Mouse (Mus musculus): Measurements from ENCODE around the gene Dap.

The Dap gene

DNA sequence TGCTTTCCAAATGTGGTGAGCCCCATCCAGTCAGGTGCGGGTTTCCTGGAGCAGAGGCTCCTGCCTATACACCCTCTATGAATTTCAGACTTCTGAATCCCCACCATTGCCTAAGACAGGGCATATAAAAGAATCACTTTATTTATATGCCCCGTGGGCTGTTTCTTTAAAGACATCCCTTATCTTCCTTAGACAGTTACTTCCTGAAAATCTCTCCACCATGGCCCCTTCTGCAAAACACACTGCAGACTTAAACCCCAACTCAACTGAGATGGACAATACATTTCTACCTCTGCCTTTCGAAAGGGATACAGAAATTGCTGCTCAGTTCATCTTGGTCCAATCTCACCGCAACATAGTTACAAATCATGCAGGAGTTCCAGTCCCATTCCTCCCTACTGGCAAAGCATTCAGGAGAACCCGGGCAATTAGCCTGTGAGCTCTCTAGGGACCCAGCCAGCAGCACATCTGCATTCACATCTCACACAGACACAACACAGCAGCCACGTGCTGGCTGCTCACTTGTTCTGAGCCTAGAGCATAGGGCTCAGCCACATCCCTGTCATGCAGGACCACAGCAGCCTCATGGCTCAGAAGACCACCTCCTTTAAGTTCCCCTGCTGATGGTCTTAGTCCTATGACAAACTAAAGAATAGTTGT is 75.3 kb downstream of the Dap start:
- DNase-seq (ENCODE audit: extremely low spot score, low spot score), result no peak

DNA sequence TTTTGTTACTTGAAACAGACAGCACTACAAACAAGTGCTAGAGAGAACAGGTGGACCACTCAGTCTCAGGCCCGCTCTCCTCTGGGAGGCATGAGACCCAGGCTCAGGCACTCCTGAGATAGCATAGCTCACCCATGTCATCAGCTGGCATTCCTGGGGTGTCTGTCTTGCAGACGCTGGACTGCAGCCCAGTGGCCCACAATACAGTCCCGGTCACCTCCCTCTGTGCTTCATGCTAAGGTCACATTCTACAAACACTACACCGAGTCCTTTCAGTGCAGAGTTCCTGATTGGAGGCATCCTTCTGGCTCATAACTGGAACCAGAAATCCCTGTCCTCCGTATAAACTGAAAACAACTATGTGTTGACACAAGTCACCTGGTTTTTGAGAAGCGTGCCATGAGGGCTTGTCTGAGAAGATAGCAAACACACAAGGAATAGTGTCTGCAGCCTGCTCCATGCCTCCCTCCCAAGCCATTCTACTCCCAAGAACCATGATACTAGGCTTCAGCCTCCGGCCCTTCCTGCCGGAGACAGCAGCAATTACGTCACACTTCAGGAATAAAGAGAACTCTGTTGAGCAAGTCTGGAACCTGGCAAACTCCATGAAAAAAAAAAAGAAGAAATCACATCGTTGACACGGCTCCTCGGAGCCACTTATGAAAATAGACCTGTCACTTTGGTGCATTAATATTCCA is 78.3 kb downstream of the Dap start:
- no peak for DNase-seq (ENCODE audit: extremely low spot score, low spot score)

DNA sequence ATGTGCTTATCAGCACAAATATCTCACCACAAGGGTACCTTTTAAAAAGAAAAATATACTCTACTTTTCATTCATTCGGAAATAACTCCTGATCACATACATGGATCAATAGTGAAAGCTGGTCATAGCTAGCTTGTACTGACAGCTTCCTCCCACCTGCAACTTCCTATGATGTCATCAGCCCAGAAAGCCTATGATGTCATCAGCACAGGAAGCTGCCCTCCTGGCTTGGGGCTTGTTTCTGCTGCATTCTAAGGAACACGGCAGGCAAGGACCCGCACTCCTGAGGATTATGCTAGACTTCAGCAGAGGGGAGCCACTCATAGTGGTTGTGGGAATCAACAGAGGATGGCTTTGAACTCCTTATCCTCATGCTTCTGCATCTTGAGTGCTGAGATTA is 80.2 kb downstream of the Dap start:
- no peak for DNase-seq (ENCODE audit: extremely low spot score, low spot score)

DNA sequence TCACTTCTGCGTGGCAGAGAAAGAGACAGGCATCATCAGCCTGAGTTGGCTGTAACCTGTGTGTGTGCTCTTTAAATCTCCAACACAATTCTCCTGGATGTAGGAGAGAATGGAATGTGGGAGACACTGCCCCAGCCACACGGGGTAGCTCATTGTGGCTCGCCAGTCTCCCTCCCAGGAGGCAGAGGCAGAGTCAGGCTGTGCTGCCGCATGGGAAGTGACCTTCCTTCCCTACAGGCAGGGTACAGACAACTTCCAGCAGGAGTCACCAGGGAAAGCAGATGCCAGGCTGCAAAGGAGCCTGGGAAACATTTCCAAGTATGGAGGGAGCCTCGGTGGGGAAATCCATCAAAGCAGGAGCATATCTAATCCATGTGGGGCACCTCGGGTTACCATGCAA is 81.1 kb downstream of the Dap start:
- no peak for DNase-seq (ENCODE audit: extremely low spot score, low spot score)

DNA sequence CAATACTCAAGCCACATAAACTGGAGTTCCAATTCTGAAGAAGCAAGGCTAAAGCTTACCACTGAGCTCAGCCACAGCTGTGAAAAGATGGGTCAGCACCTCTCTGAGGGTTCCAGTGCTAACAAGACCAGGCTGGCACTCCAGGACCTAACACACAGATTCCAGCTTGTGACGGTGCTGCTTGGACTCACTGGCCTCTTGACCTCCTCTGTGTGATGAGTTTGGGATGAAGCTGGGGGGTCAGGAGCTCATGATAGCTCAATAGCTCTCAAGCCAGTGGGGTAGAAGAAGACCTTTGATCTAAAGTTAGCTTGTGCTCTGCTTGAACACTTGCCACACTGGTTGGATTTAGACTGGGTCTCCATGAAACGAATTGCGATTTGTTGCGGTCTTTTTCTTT is 82.6 kb downstream of the Dap start:
- DNase-seq (ENCODE audit: extremely low spot score, low spot score), result no peak

DNA sequence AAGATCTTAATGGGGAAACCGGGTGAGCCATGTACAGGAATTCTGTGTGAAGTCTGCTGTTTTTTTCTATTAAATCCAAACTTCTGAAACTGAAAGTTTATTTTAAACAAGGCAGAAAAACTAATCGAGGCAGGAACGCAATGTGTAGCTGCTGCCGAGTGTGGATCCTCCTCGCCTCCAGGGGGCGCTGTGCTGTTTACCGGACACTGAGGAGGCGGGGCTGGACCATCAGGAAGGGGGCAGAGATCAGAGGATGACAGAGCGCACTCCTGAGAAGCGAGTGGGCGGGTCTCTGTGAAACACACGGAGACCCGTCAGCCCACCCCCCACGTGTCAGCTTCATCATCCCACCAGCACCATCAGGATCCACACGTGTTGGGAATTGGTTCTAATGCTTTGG is 85.4 kb downstream of the Dap start:
- DNase-seq (ENCODE audit: extremely low spot score, low spot score), result no peak

DNA sequence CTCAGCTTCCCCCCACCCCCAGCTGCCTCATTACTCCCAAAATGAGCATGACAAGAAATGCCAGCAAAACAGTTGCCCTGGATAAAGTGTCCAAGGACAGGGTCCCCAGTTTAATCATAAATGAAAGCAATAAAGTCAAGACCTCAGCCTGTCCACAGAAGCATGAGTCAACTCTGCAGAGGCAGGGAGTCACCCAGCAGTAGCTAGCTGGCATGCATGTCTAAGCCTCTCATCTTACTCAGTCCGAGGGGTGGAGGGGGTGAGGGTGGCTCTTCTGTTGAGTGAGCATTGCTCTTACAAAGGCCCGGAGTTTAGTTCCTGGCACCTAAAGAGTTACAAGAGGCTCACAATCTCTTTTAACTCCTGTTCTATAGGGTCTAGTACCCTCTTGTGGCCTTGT is 87.9 kb downstream of the Dap start:
- DNase-seq (ENCODE audit: extremely low spot score, low spot score), result no peak

DNA sequence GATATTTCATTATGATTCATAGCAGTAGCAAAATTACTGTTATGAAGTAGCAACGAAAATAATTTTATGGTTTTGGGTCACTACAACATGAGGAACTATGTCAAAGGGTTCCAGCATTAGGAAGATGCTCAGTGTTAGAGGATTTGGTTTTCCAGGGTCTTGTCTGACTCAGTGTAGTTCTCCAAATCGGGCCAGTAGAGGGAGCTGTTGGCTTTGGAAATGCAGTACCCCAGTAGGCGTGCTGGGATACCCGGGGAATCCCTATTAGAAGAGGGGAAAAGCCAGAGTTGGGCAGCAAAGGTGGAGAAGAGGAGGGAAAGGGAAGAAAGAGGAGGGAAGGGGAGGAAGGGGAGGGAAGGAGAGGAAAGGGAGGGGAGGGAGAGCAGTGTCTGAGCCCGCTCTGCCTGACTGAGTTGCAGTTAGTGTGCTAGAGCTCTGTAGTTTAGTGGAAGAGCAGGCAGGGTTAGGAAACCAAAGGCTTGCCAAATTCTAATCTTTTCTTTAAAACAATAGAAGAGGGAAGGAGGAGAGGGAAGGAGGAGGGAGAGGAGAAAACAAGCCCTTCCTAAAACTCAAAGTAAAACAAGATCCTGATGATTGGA is 91.6 kb downstream of the Dap start:
- peak; percentile 85 for DNase-seq (ENCODE audit: extremely low spot score, low spot score)

DNA sequence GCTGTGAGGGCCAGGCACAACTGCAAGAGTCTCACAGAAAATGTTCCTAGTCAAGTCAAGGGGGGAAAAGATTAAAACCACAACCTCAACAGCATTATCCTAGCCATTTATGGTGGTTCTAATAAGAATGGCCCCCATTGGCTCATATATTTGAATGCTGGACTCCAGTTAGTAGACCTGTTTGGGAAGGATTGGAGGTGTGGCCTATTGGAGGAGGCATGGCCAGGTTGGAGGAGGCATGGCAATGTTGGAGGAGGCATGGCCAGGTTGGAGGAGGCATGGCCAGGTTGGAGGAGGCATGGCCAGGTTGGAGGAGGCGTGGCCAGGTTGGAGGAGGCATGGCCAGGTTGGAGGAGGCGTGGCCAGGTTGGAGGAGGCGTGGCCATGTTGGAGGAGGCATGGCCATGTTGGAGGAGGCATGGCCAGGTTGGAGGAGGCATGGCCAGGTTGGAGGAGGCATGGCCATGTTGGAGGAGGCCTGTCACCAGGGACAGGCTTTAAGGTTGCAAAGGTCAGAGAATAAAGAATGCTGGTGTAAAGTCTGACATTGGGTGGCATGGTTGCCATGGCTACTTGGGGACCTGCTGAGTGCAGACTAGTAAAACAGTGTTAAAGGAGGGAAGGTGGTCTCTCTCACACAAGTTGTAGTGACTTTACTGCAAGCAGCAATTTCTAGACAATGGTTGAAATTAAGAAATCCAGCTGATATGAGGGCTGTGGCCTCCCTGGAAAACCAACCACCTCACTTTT is 93.1 kb downstream of the Dap start:
- DNase-seq (ENCODE audit: extremely low spot score, low spot score), result no peak

DNA sequence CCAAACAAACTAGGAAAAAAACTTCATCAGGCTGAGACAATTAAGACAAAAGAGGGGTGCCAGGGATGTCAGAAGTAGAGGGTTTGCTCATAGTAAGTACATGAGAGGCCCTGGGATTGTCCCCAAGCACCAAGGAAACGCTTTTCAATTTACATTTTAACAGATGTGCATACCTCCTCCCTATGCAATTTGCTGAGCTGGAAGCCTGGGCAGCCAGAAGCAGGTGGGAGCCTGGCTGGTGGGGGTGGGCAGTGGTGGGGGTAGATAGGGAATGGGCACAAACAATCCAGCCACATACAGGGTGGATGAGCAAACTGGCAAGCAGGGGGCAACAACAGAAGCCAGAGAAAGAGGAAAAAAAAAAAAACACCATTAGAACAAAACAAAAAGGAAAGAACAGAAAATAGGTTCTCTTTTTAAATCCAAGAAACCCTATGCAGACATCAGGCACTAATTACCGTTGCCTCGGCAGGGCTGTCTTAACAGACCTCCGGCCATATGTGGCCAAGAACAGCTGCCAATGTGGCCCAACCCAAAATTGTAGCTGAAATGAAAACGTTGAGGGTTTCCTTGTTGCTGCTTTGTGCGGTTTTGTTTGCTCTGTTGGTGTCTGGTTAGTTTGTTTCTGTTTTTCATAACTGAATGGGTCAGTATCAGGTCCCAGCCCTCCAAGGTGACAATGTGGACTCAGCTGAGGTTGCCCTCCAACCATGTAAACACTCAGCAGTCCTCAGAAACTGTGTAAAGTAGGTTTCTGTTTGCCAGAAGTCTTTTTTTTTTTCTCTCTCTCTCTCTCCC is 94.2 kb downstream of the Dap start:
- DNase-seq (ENCODE audit: extremely low spot score, low spot score), result no peak

DNA sequence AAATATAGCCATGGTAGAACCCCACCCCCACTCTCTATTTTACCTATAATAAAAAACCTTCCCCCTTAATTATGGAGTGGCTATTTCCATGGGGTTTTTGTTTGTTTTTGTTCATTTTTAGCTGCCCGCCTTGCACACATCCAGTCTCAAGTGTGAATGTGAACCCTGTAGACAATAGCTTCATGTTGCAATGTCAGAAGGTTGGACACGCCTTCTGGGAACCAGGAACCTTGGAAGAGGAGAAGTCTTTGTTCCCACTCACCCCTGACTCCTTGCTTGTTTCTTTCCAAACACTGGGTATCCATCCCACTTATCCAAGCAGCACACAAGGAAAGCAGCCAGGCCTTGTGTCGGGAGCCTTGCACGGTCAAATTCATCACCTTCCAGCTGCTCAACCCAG is 94.9 kb downstream of the Dap start:
- no peak for DNase-seq (ENCODE audit: extremely low spot score, low spot score)

DNA sequence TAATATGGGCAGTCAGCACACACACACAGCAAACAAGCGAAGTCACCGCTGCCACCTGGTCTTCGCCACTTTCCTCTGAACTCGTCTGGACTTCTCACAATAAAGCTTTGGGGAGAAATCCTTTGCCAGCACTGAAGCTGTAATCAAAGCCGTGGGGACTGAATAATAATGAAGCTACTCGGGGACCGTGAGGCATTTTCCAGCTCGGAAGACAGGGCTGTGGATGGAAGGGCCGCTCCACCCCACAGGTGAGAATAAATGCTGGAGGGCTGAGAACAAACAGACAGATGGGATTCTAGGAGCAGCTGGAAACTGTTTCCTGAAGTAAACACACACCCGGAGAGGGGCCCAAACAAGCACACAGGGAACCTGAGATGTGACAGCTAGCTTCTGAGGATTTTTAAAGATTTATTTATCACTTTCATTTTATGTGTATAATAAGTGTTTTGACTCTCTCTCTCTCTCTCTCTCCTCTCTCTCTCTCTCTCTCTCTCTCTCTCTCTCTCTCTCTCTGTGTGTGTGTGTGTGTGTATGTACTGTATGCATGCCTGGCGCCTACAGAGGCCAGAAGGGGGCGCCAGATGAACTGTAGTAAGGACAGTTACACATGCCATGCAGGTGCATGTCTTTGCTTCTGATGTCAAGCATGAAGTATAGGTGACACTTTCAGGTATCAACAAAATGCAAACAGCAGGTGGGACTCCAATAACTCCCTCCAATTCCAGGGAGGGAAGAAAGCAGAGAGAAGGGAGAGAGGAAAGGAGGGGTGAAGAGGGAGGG is 96.7 kb downstream of the Dap start:
- no peak for DNase-seq (ENCODE audit: extremely low spot score, low spot score)

DNA sequence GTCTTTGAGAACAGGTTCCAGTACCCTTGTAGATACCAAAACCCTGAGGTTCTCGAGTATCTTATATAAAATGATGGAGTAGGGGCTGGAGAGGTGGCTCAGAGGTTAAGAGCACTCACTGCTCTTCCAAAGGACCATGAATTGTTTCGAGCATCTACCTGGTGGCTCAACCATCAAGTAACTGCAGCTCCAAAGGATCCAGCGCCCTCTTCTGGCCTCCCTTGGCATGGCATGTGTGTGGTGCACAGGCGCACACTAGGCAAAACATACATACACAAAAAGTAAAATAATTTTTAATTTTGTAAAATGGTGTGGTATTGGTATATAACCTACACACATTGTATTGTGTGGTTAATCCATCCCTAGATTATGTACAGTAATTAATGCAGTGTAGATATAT is 99.6 kb downstream of the Dap start:
- DNase-seq (ENCODE audit: extremely low spot score, low spot score), result no peak
